Mouse (Mus musculus): ENCODE data around the gene Aqp3.

- TF ChIP-seq CTCF (conservative IDR thresholded peaks at IDR 0.05; ENCODE audit: insufficient read depth, insufficient read length, low read depth, low read length) (no peak), POLR2A (IDR thresholded peaks at IDR 0.05; ENCODE audit: low read depth, low read length) (no peak)
These were observed 34.6 kb downstream of the Aqp3 start for GRCm38 (mm10) chr4:41063351-41063750.
